Mouse (Mus musculus) limb, embryonic 14.5 days (tissue): ENCODE measurements at regions not wholly inside any gene's neighbourhood (a gene's known extent, or its start where the extent isn't known, plus 50 kb on each side); places are given as distances from the start of the nearest gene placed in this dataset.

Experiments
- ATAC-seq: fragments of 200-750 bp; cut with Nextera tagmentation; 2 replicates; pipeline ENCODE4 v1.8.0; 2017; ENCODE audit warnings: low read depth, moderate number of reproducible peaks, moderate TSS enrichment; ENCODE audit not compliant: low FRiP score
- DNase-seq: peaks from one replicate; pipeline ENCODE4 v3.0.0-alpha.2; 2015; ENCODE audit warnings: low spot score
- H3K27ac ChIP-seq: fragments of 300-500 bp; sonication (generic); replicated peaks from 2 replicates; pipeline ENCODE4 v1.5.1; 2014; ENCODE audit warnings: low read depth, mild to moderate bottlenecking, low read length, moderate library complexity, mixed read lengths
- H3K27me3 ChIP-seq: fragments of 300-500 bp; sonication (generic); 2 replicates; pipeline ENCODE4 v1.6.1; 2014; ENCODE audit warnings: low read length, mixed read lengths; ENCODE audit not compliant: control insufficient read depth, insufficient read depth
- H3K36me3 ChIP-seq: fragments of 300-500 bp; sonication (generic); 2 replicates; pipeline ENCODE4 v1.6.1; 2014; ENCODE audit warnings: mild to moderate bottlenecking, low read length, moderate library complexity, mixed read lengths; ENCODE audit not compliant: control insufficient read depth, insufficient read depth
- H3K4me1 ChIP-seq: fragments of 300-500 bp; sonication (generic); 2 replicates; pipeline ENCODE4 v1.6.1; 2014; ENCODE audit warnings: antibody characterized with exemption, low read length, mixed read lengths; ENCODE audit not compliant: control insufficient read depth, insufficient read depth
- H3K4me2 ChIP-seq: fragments of 300-500 bp; sonication (generic); replicated peaks from 2 replicates; pipeline ENCODE4 v1.6.1; 2014; ENCODE audit warnings: low read depth, mild to moderate bottlenecking, low read length, moderate library complexity; ENCODE audit not compliant: severe bottlenecking
- H3K4me3 ChIP-seq: fragments of 300-500 bp; sonication (generic); replicated peaks from 2 replicates; pipeline ENCODE4 v1.5.1; 2014; ENCODE audit warnings: low read length
- H3K9ac ChIP-seq: fragments of 300-500 bp; sonication (generic); 2 replicates; pipeline ENCODE4 v1.6.1; 2014; ENCODE audit warnings: mild to moderate bottlenecking, low read depth, low read length, moderate library complexity; ENCODE audit not compliant: severe bottlenecking
- H3K9me3 ChIP-seq: fragments of 300-500 bp; sonication (generic); 2 replicates; pipeline ENCODE4 v1.6.1; 2016; ENCODE audit warnings: low read length; ENCODE audit not compliant: control insufficient read depth
- POLR2A ChIP-seq: fragments of 200-500 bp; IDR thresholded peaks from 2 replicates; pipeline ENCODE4 v1.8.0; 2012; ENCODE audit warnings: inconsistent platforms, mild to moderate bottlenecking, moderate library complexity, borderline replicate concordance; ENCODE audit not compliant: insufficient read depth, insufficient read length; ENCODE audit errors: extremely low read depth
- WGBS: fragments of 180-500 bp; shearing (Covaris S2); extraction: QIAGEN DNeasy Blood & Tissue Kit; methylation state at CpG from one replicate; pipeline ENCODE4 v1.1.7; 2014; 5-methylcytosine and 5-hydroxymethylcytosine counted together

GRCm38 (mm10) chr12:21472487-21472886 is 55.0 kb upstream of the Ywhaq start:
- H3K27ac ChIP-seq: no peak overlapping the region
- DNase-seq (peak; percentile 54), ATAC-seq (peak; percentile 63)
- no peak for TF ChIP-seq POLR2A
- H3K36me3 ChIP-seq: no peaks in the 10 kb centered on the region
- no peaks in the 10 kb centered on the region for H3K27me3 ChIP-seq
- H3K4me2 ChIP-seq: no peak overlapping the region
- no peak overlapping the region for H3K4me3 ChIP-seq
- H3K9ac ChIP-seq: no peak overlapping the region
- WGBS: 50% methylated on average over 4 of the region's 4 CpGs
- H3K4me1 ChIP-seq: no peaks in the 10 kb centered on the region
- H3K9me3 ChIP-seq: no peaks in the 10 kb centered on the region

GRCm38 (mm10) chr12:21471986-21472385 is 54.5 kb upstream of the Ywhaq start:
- Histone ChIP-seq H3K9me3 (no peaks in the 10 kb centered on the region), H3K36me3 (no peaks in the 10 kb centered on the region), H3K9ac (no peak overlapping the region), H3K4me1 (no peaks in the 10 kb centered on the region), H3K27ac (no peak overlapping the region), H3K4me3 (no peak overlapping the region), H3K27me3 (no peaks in the 10 kb centered on the region), H3K4me2 (no peak overlapping the region)
- no peak for TF ChIP-seq POLR2A
- DNase-seq (no peak), ATAC-seq (no peak)
- 81% methylated on average over 7 of the region's 7 CpGs for WGBS

GRCm38 (mm10) chr12:21470286-21470685 is 52.8 kb upstream of the Ywhaq start:
- WGBS: 90% methylated on average over 3 of the region's 3 CpGs
- Histone ChIP-seq H3K4me1 (no peaks in the 10 kb centered on the region), H3K27me3 (no peaks in the 10 kb centered on the region), H3K9me3 (no peaks in the 10 kb centered on the region), H3K36me3 (no peaks in the 10 kb centered on the region), H3K27ac (no peak overlapping the region), H3K4me2 (no peak overlapping the region), H3K9ac (no peak overlapping the region), H3K4me3 (no peak overlapping the region)
- no peak for TF ChIP-seq POLR2A
- DNase-seq (no peak), ATAC-seq (no peak)
